Mouse (Mus musculus) kidney, adult 2 months (tissue): ENCODE measurements around the gene 1110051M20Rik. TPM values are rescaled to one million over a fixed set of nuclear protein-coding genes. Genes with fewer than 3 reads are reported as not detected.
A peak's percentile ranks its signal among the peaks of the same experiment; 100 is the strongest.
"Not testable (repeated sequence)": the region's sequence is repeated elsewhere in the genome, so short reads cannot be mapped to it uniquely, and the experiment has no call there.

Experiments
- DNase-seq: peaks from one replicate; pipeline ENCODE4 v3.0.0; 2021
- H3K27ac ChIP-seq: fragments of 200-500 bp; 2 replicates; pipeline ENCODE4 v1.5.1; 2012; ENCODE audit warnings: low read depth, low read length, control low read depth, inconsistent platforms; ENCODE audit not compliant: insufficient read depth
- H3K27me3 ChIP-seq: fragments of 200-500 bp; replicated peaks from 2 replicates; pipeline ENCODE4 v1.6.1; 2012; ENCODE audit warnings: mild to moderate bottlenecking, moderate library complexity, low read length, inconsistent platforms; ENCODE audit not compliant: control insufficient read depth, insufficient read depth
- H3K36me3 ChIP-seq: fragments of 200-500 bp; 2 replicates; pipeline ENCODE4 v1.6.1; 2012; ENCODE audit warnings: mild to moderate bottlenecking, moderate library complexity, low read length, inconsistent platforms; ENCODE audit not compliant: control insufficient read depth, insufficient read depth
- H3K4me1 ChIP-seq: fragments of 200-500 bp; 2 replicates; pipeline ENCODE4 v1.6.1; 2011; ENCODE audit warnings: low read length; ENCODE audit not compliant: control insufficient read depth, insufficient read depth
- H3K4me3 ChIP-seq: fragments of 200-500 bp; 2 replicates; pipeline ENCODE4 v1.5.1; 2011; ENCODE audit warnings: mild to moderate bottlenecking, low read depth, low read length, control low read depth; ENCODE audit not compliant: insufficient read depth
- CTCF ChIP-seq: fragments of 200-500 bp; conservative IDR thresholded peaks from 2 replicates; pipeline ENCODE4 v1.5.1; 2011; ENCODE audit warnings: low read depth, mild to moderate bottlenecking, control low read depth, low read length, moderate library complexity, mixed read lengths; ENCODE audit not compliant: insufficient read depth, insufficient read length
- POLR2A ChIP-seq: fragments of 200-500 bp; IDR thresholded peaks from one replicate; pipeline ENCODE4 v1.6.1; 2011; ENCODE audit warnings: low read depth, low read length, control low read depth
- WGBS: fragments of 180-500 bp; shearing (Covaris S2); methylation state at CpG from one replicate; pipeline ENCODE4 v1.1.7; 2018; 5-methylcytosine and 5-hydroxymethylcytosine counted together
- polyA plus RNA-seq: library from polyadenylated mRNA; depleted of rRNA; stranded (reverse); fragments of >200 nt; gene quantifications from 2 replicates; pipeline ENCODE4 v1.2.3, GENCODE M21; 2012; rRNA removed

1110051M20Rik gene
- polyA plus RNA-seq = 35.0 and 36.7 TPM in 2 replicates

DNA sequence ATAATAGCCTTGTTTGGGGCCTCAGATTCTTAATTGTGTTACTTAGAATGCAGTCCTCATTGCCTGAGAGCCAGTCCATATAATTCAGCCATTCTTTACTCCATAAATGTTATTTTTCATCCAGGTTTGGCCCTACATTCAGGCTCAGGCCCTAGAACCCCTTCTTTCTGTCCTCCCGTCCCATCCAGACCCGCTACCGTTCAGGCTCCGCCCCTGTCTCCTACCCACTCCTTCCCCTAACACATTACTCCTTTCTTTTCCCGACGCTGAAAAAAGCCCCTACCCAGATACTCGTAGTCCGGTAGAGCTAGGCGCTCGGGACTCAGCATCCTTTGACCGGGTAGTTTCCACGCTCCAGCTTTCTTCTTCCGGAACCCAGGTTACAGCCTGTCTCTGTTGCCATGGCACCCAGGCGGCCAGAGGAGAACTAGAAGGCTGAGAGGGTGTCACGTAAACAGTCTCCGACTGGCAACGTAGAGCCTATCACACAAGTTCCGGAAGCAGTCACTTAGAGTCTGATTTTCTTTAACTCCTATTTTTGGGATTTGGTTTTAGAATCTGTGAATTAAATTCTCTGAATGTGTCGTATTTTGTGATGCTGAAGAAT lies at the start of gene 1110051M20Rik:
Gene 1110051M20Rik, minus strand, starts transcription at position 419 of the 607 bp plus-strand sequence.
- DNase-seq = peak; percentile 93
- Histone ChIP-seq H3K4me3 (peak within 1 kb of the TSS; percentile 76), H3K4me1 (no peaks in the 10 kb centered on the region), H3K36me3 (no peaks in the 10 kb centered on the region), H3K27ac (no peak within 1 kb of the TSS), H3K27me3 (no peaks in the 10 kb centered on the region)
- 2% methylated on average over 19 of the region's 19 CpGs for WGBS
- no peak for TF ChIP-seq CTCF
- no peak for TF ChIP-seq POLR2A

DNA sequence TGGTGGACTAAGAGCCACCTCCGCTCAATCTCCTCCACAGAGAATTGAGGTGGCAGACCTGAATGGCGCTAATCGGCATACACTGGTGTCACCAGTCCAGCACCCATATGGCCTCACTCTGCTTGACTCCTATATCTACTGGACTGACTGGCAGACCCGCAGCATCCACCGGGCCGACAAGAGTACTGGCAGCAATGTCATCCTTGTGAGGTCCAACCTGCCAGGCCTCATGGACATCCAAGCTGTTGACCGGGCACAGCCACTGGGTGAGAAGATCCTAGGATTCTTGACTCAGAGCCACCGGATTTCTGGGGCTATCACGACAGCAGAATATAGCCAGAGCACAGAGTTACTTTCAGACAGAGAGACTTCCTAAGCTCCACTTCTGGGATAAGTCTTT lies 49.5 kb upstream of the 1110051M20Rik start:
- no peak for DNase-seq
- no peaks in the 10 kb centered on the region for H3K4me1 ChIP-seq
- H3K27me3 ChIP-seq = no peaks in the 10 kb centered on the region
- H3K27ac ChIP-seq = no peak overlapping the region
- no peak for TF ChIP-seq CTCF
- no peak for TF ChIP-seq POLR2A
- no peaks in the 10 kb centered on the region for H3K36me3 ChIP-seq
- H3K4me3 ChIP-seq = no peak overlapping the region
- 96% methylated on average over 9 of the region's 9 CpGs for WGBS

DNA sequence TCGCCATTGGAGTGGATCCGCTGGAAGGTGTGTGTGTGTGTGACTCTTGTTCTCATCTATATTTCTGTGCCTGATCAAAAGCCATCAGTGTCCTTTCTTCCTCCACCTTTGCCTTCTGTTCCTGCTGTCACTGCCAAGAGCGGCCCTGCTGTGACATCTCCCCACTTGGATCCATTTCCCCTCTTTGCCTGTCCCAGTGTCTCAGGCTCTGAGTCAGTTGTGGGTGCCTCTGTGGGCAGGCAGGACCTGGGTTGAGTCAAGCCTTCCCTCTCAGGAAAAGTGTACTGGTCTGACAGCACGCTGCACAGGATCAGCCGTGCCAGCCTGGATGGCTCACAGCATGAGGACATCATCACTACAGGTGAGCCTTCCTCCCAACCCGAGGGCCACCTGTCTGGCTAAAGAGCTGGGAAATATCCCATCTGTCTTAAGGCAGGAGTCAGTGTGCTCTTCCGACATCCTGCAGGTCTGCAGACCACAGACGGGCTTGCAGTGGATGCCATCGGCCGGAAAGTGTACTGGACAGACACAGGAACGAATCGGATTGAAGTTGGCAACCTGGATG lies 47.6 kb upstream of the 1110051M20Rik start:
- no peaks in the 10 kb centered on the region; the same call in 1 of the 2 replicates for H3K36me3 ChIP-seq

DNA sequence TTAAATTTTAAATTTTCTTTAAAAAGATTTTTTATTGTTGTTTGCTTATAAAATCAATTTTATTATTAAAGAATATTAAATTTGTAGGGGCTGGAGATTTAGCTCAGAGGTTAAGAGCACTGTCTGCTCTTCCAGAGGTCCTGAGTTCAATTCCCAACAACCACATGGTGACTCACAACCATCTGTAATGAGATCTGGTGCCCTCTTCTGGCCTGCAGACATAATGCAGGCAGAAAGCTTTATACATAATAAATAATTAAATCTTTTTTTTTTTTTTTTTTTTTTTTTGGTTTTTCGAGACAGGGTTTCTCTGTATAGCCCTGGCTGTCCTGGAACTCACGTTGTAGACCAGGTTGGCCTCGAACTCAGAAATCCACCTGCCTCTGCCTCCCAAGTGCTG lies 42.8 kb upstream of the 1110051M20Rik start:
- H3K4me1 ChIP-seq, H3K4me3 ChIP-seq, H3K36me3 ChIP-seq, H3K27me3 ChIP-seq, H3K27ac ChIP-seq: not testable (repeated sequence)
- WGBS = 44% methylated on average over 3 of the region's 3 CpGs
- TF ChIP-seq CTCF = 0 out of 2 replicates have a peak, but pooled peaks have one; percentile 15
- peak; percentile 46 for DNase-seq

More for the DNA sequence above, 47.6 kb upstream of the 1110051M20Rik start:
- Histone ChIP-seq H3K27me3 (no peaks in the 10 kb centered on the region), H3K27ac (no peak overlapping the region), H3K4me1 (no peaks in the 10 kb centered on the region), H3K4me3 (no peak overlapping the region)
- DNase-seq = no peak
- TF ChIP-seq POLR2A (no peak), CTCF (no peak)
- 95% methylated on average over 12 of the region's 12 CpGs for WGBS

DNA sequence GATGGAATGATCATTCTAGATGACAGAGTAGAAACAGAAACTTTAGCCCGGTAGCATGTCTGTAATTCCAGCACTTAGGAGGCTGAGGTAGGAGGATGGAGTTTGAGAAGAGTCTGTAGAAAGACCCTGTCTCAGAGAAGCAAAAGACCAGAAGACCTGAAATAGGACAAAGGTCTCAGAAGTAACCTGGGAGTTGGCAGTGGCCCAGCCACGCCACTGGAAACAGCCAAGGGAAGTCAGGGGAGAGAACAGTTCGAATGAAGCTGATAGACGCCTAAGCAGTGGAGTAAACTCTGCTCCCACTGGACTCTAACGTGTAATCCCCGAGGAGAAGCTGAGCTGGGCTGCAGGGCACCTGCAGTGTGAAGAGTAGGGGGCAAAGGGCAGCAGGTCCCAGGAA lies 40.8 kb upstream of the 1110051M20Rik start:
- Histone ChIP-seq H3K4me3 (no peak overlapping the region), H3K4me1 (no peaks in the 10 kb centered on the region), H3K27me3 (no peaks in the 10 kb centered on the region), H3K27ac (no peak overlapping the region), H3K36me3 (no peaks in the 10 kb centered on the region; the same call in 1 of the 2 replicates)
- no peak for TF ChIP-seq POLR2A
- no peak for TF ChIP-seq CTCF
- WGBS = 50% methylated on average over 6 of the region's 6 CpGs
- DNase-seq = peak; percentile 57

DNA sequence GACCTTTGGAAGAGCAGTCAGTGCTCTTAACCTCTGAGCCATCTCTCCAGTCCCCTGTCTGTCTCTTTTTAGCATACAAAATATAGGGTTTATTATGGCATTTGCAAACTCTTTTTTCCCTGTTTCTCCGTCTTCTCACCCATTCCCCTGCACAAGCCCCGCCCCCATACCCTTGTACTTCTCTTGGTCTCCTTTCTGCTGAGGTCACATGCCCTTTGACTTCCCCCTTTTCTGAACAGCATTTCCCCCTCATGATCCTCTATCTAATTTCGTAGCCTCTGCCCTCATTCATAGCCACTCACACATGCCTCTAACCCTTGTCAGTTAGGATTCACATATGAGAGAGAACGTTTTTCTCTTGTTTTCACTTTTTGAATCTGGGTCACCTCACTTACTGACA lies 40.2 kb upstream of the 1110051M20Rik start:
- Histone ChIP-seq H3K4me1 (no peaks in the 10 kb centered on the region), H3K36me3 (no peaks in the 10 kb centered on the region; the same call in 1 of the 2 replicates), H3K27me3 (no peaks in the 10 kb centered on the region), H3K4me3 (no peak overlapping the region), H3K27ac (no peak overlapping the region)
- WGBS = 65% methylated on average over 4 of the region's 4 CpGs
- TF ChIP-seq POLR2A (no peak), CTCF (no peak)
- DNase-seq = no peak

DNA sequence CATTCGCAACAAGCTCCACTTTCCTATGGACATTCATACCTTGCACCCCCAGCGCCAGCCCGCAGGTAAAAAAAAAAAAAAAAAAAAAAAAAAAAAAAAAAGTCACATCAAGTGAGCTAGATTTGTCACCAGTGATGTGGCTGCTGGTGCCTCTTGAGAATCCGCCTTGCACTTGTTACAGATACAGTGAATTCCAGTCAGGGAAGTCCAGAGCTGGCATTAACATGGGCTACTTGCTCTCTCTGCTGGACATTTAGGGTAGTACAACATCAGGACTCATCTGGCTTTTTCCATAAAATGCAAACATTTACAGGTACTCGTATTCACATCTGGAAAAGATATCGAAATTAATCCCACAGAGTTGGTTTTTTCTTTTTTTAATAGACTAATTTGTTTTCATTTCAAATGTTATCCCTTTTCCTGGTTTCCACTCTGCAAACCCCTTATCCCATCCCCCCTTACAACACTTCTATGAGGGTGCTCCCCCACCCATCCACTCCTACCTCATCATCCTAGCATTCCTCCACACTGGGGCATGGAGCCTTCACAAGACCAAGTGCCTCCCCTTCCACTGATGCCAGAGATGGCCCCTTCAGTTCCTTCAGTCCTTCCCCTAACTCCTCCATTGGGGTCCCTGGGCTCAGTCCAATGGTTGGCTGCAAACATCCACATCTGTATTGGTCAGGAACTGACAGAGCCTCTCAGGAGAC lies 36.5 kb upstream of the 1110051M20Rik start:
- H3K27ac ChIP-seq = no peak overlapping the region
- H3K4me3 ChIP-seq = no peak overlapping the region
- DNase-seq = peak; percentile 81
- H3K36me3 ChIP-seq = no peaks in the 10 kb centered on the region
- TF ChIP-seq POLR2A (no peak), CTCF (peak; percentile 61)
- H3K4me1 ChIP-seq = no peaks in the 10 kb centered on the region
- 51% methylated on average over 6 of the region's 6 CpGs for WGBS
- H3K27me3 ChIP-seq = no peaks in the 10 kb centered on the region
